Mouse (Mus musculus) lung, embryonic 14.5 days (tissue): ENCODE results near the gene Zfp983. TPM values are rescaled to one million over a fixed set of nuclear protein-coding genes. Genes with fewer than 3 reads are reported as not detected.
A peak's percentile ranks its signal among the peaks of the same experiment; 100 is the strongest.

Source experiments
- ATAC-seq: fragments of 200-750 bp; cut with Nextera tagmentation; 2 replicates; pipeline ENCODE4 v1.8.0; 2017; ENCODE audit warnings: mild to moderate bottlenecking, moderate TSS enrichment, moderate library complexity; ENCODE audit not compliant: insufficient read depth
- DNase-seq: peaks from one replicate; pipeline ENCODE4 v3.0.0-alpha.2; 2015
- H3K27ac ChIP-seq: fragments of 300-500 bp; sonication (generic); 2 replicates; pipeline ENCODE4 v1.5.1; 2014; ENCODE audit warnings: low read depth, mild to moderate bottlenecking, moderate library complexity
- H3K27me3 ChIP-seq: fragments of 300-500 bp; sonication (generic); 2 replicates; pipeline ENCODE4 v1.6.1; 2014; ENCODE audit warnings: low read length, control low read depth; ENCODE audit not compliant: insufficient read depth
- H3K36me3 ChIP-seq: fragments of 300-500 bp; sonication (generic); 2 replicates; pipeline ENCODE4 v1.6.1; 2014; ENCODE audit warnings: control low read depth; ENCODE audit not compliant: insufficient read depth
- H3K4me1 ChIP-seq: fragments of 300-500 bp; sonication (generic); 2 replicates; pipeline ENCODE4 v1.6.1; 2014; ENCODE audit warnings: antibody characterized with exemption, control low read depth; ENCODE audit not compliant: insufficient read depth
- H3K4me2 ChIP-seq: fragments of 300-500 bp; sonication (generic); 2 replicates; pipeline ENCODE4 v1.6.1; 2014; ENCODE audit warnings: mild to moderate bottlenecking
- H3K4me3 ChIP-seq: fragments of 300-500 bp; sonication (generic); 2 replicates; pipeline ENCODE4 v1.5.1; 2014; ENCODE audit warnings: low read depth, low read length
- H3K9ac ChIP-seq: fragments of 300-500 bp; sonication (generic); 2 replicates; pipeline ENCODE4 v1.6.1; 2014
- H3K9me3 ChIP-seq: fragments of 300-500 bp; sonication (generic); 2 replicates; pipeline ENCODE4 v1.6.1; 2016; ENCODE audit warnings: low read depth, low read length, control low read depth
- CTCF ChIP-seq: IDR thresholded peaks from 2 replicates; pipeline ENCODE4 v1.5.1; 2016; ENCODE audit warnings: antibody characterized with exemption, low read depth
- WGBS: fragments of 180-500 bp; shearing (Covaris S2); extraction: QIAGEN DNeasy Blood & Tissue Kit; methylation state at CpG from one replicate; pipeline ENCODE4 v1.1.7; 2014; 5-methylcytosine and 5-hydroxymethylcytosine counted together
- polyA plus RNA-seq: library from polyadenylated mRNA; unstranded; fragments of >200 nt; fragmentation: Nextera tagmentation; extraction: Ambion mirVana; gene quantifications from 2 replicates; pipeline ENCODE4 v1.2.1, GENCODE M21; 2014

Gene Zfp983
- polyA plus RNA-seq, 1 experiment from 2014 or later, result 2.9 TPM

GRCm38 (mm10) chr17:21707343-21707996 is 57.0 kb downstream of the Zfp983 start, which contains the start of gene Zfp760:
Zfp760 (plus strand) TSS chr17:21707741.
- H3K4me2 ChIP-seq, result peak within 1 kb of the TSS; percentile 73
- peaks cover 7% of the 10 kb centered on the region; the same call in 1 of the 2 replicates for H3K36me3 ChIP-seq
- H3K9me3 ChIP-seq, result no peaks in the 10 kb centered on the region
- peak within 1 kb of the TSS; percentile 52 for H3K4me3 ChIP-seq
- 4% methylated on average over 26 of the region's 26 CpGs for WGBS
- peak within 1 kb of the TSS; percentile 97 for H3K27ac ChIP-seq
- no peak for TF ChIP-seq CTCF
- DNase-seq (peak; percentile 97), ATAC-seq (peak; percentile 99)
- 0 out of 2 replicates have a peak, but pooled peaks cover 4% of the 10 kb centered on the region for H3K4me1 ChIP-seq
- peak within 1 kb of the TSS; percentile 72 for H3K9ac ChIP-seq
- H3K27me3 ChIP-seq, result no peaks in the 10 kb centered on the region

DNA sequence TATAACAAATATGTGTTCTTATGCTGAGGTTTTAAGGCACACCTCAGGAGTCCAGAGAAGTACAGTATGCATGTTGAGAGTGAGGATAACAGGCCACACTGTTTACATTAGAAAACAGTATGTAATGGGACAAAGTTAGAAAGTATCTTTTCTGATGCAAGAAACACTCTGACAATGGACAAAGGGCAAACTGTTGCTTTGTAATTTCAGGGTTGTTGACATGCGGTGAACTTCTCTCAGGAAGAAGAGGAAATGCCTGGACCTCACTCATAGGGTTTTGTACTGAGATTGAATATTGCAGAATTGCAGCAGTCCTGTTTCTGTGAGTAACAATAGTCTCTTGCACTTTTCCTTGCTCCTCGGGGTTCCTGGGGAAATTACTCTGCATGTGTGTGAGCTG is 58.0 kb downstream of the Zfp983 start:
- H3K27me3 ChIP-seq, result no peaks in the 10 kb centered on the region
- TF ChIP-seq CTCF, result no peak
- peak overlapping the region; percentile 73 for H3K4me2 ChIP-seq
- 0 out of 2 replicates have a peak, but pooled peaks cover 4% of the 10 kb centered on the region for H3K4me1 ChIP-seq
- 31% methylated on average over 2 of the region's 2 CpGs for WGBS
- ATAC-seq (no peak), DNase-seq (peak; percentile 13)
- peak overlapping the region; percentile 97; the same call in 1 of the 2 replicates for H3K27ac ChIP-seq
- peak overlapping the region; percentile 52 for H3K4me3 ChIP-seq
- H3K9me3 ChIP-seq, result no peaks in the 10 kb centered on the region
- peak overlapping the region; percentile 72 for H3K9ac ChIP-seq
- H3K36me3 ChIP-seq, result peaks cover 10% of the 10 kb centered on the region; the same call in 1 of the 2 replicates

Other genes starting within 250 kb of the Zfp983 start
- gene Zfp54, start 227.4 kb upstream of the Zfp983 start, polyA plus RNA-seq, result 4.3 and 4.9 TPM in 2 replicates
- gene Zfp51, start 200.2 kb upstream of the Zfp983 start, polyA plus RNA-seq, result 12.1 and 13.4 TPM in 2 replicates
- gene Zfp53, start 161.6 kb upstream of the Zfp983 start, polyA plus RNA-seq, result 9.7 and 10.5 TPM in 2 replicates
- gene Zfp52, start 115.1 kb upstream of the Zfp983 start, polyA plus RNA-seq, result 4.5 and 4.6 TPM in 2 replicates
- gene Zfp948, start 83.6 kb upstream of the Zfp983 start, polyA plus RNA-seq, result 21.3 and 24.9 TPM in 2 replicates
- 4.6 and 5.0 TPM in 2 replicates for gene Gm10226, start 41.2 kb downstream of the Zfp983 start, polyA plus RNA-seq
- gene Zfp760, start 57.1 kb downstream of the Zfp983 start, polyA plus RNA-seq, result 15.3 and 16.8 TPM in 2 replicates
- 7.2 TPM in 2 replicates for gene Zfp229, start 80.2 kb downstream of the Zfp983 start, polyA plus RNA-seq
- 8.7 and 9.2 TPM in 2 replicates for gene Zfp820, start 195.1 kb downstream of the Zfp983 start, polyA plus RNA-seq